Mouse (Mus musculus) ES-Bruce4 (cell line): ENCODE results near the gene 1700042G07Rik. TPM values are rescaled to one million over a fixed set of nuclear protein-coding genes. Genes with fewer than 3 reads are reported as not detected.
"Not testable (repeated sequence)": the region's sequence is repeated elsewhere in the genome, so short reads cannot be mapped to it uniquely, and the experiment has no call there.

Experiments used
- H3K27ac ChIP-seq: 2 replicates; pipeline ENCODE4 v1.5.1; 2012; ENCODE audit warnings: low read length, inconsistent platforms; ENCODE audit not compliant: insufficient read depth
- H3K27me3 ChIP-seq: 2 replicates; pipeline ENCODE4 v1.6.1; 2012; ENCODE audit warnings: mild to moderate bottlenecking, low read length, inconsistent platforms; ENCODE audit not compliant: control insufficient read depth, poor library complexity, insufficient read depth, severe bottlenecking
- H3K36me3 ChIP-seq: 2 replicates; pipeline ENCODE4 v1.6.1; 2012; ENCODE audit warnings: inconsistent platforms, mild to moderate bottlenecking, low read length, moderate library complexity; ENCODE audit not compliant: control insufficient read depth, poor library complexity, insufficient read depth, severe bottlenecking
- H3K4me1 ChIP-seq: one replicate; pipeline ENCODE4 v1.8.1; 2011; ENCODE audit warnings: low read length; ENCODE audit not compliant: control insufficient read depth, insufficient read depth
- H3K4me3 ChIP-seq: 2 replicates; pipeline ENCODE4 v1.5.1; 2011; ENCODE audit warnings: low read depth, mild to moderate bottlenecking, low read length
- H3K9ac ChIP-seq: 2 replicates; pipeline ENCODE4 v1.6.1; 2012; ENCODE audit warnings: low read depth, mild to moderate bottlenecking, inconsistent platforms; ENCODE audit not compliant: poor library complexity, severe bottlenecking
- H3K9me3 ChIP-seq: replicated peaks from 2 replicates; pipeline ENCODE4 v1.6.1; 2012; ENCODE audit warnings: mild to moderate bottlenecking, low read length, inconsistent platforms; ENCODE audit not compliant: control insufficient read depth, poor library complexity, insufficient read depth, severe bottlenecking
- CTCF ChIP-seq: IDR thresholded peaks from one replicate; pipeline ENCODE4 v1.8.1; 2011; ENCODE audit warnings: low read depth, low read length
- EP300 ChIP-seq: IDR thresholded peaks from 2 replicates; pipeline ENCODE4 v1.6.1; 2011; ENCODE audit warnings: low read depth, low read length; ENCODE audit not compliant: insufficient read depth
- POLR2A ChIP-seq: IDR thresholded peaks from one replicate; pipeline ENCODE4 v1.8.1; 2011; ENCODE audit warnings: low read length; ENCODE audit not compliant: insufficient read depth
- polyA plus RNA-seq: library from polyadenylated mRNA; stranded (reverse); fragments of >200 nt; gene quantifications from 2 replicates; pipeline ENCODE4 v1.2.4, GENCODE M21; 2011; ENCODE audit warnings: low read depth; ENCODE audit not compliant: missing spikeins, insufficient read depth, insufficient read length

1700042G07Rik gene
- polyA plus RNA-seq, 1 experiment, result not detected

- Histone ChIP-seq H3K27ac (no peak overlapping the region), H3K4me3 (no peak overlapping the region), H3K4me1 (no peaks in the 10 kb centered on the region), H3K27me3 (no peaks in the 10 kb centered on the region), H3K36me3 (no peaks in the 10 kb centered on the region), H3K9me3 (no peaks in the 10 kb centered on the region), H3K9ac (no peak overlapping the region)
- TF ChIP-seq CTCF (no peak), POLR2A (no peak), EP300 (no peak)
Observed at GRCm38 (mm10) chr4:116215895-116216605, 42.9 kb downstream of the 1700042G07Rik start.

DNA sequence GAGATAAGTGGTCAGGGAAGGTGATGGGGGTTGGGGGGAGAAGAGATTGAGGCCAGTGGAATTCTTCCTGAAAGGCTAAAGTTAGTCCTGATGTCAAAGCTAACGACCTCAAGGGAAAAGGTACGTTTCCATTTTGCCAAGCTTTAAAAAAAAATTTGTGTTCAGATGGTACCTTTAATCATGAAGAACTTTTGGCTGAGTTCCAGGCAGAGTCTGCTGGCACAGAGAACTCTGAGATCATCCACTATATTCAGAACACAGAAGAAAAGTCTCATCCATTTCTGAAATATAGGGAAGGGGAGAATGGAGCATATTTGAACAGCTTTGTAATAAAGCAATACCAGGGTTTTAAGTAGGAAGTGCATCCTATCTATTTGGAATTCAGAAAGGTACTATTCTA is 43.9 kb downstream of the 1700042G07Rik start:
- Histone ChIP-seq H3K27me3 (no peaks in the 10 kb centered on the region), H3K4me3 (no peak overlapping the region), H3K9me3 (no peaks in the 10 kb centered on the region), H3K9ac (no peak overlapping the region), H3K36me3 (no peaks in the 10 kb centered on the region), H3K4me1 (no peaks in the 10 kb centered on the region), H3K27ac (no peak overlapping the region)
- no peak for TF ChIP-seq CTCF

GRCm38 (mm10) chr4:116217661-116218060 is 44.5 kb downstream of the 1700042G07Rik start:
- not testable (repeated sequence) for H3K9me3 ChIP-seq, H3K4me1 ChIP-seq, H3K36me3 ChIP-seq, H3K27me3 ChIP-seq, H3K9ac ChIP-seq, H3K4me3 ChIP-seq, H3K27ac ChIP-seq

- no peak overlapping the region for H3K9ac ChIP-seq
- no peaks in the 10 kb centered on the region for H3K4me1 ChIP-seq
- no peaks in the 10 kb centered on the region for H3K27me3 ChIP-seq
- H3K27ac ChIP-seq, result no peak overlapping the region
- no peaks in the 10 kb centered on the region for H3K9me3 ChIP-seq
- no peaks in the 10 kb centered on the region for H3K36me3 ChIP-seq
- no peak for TF ChIP-seq POLR2A
- TF ChIP-seq EP300, result no peak
- no peak for TF ChIP-seq CTCF
- no peak overlapping the region for H3K4me3 ChIP-seq
Observed at GRCm38 (mm10) chr4:116219056-116219455, 45.9 kb downstream of the 1700042G07Rik start.

DNA sequence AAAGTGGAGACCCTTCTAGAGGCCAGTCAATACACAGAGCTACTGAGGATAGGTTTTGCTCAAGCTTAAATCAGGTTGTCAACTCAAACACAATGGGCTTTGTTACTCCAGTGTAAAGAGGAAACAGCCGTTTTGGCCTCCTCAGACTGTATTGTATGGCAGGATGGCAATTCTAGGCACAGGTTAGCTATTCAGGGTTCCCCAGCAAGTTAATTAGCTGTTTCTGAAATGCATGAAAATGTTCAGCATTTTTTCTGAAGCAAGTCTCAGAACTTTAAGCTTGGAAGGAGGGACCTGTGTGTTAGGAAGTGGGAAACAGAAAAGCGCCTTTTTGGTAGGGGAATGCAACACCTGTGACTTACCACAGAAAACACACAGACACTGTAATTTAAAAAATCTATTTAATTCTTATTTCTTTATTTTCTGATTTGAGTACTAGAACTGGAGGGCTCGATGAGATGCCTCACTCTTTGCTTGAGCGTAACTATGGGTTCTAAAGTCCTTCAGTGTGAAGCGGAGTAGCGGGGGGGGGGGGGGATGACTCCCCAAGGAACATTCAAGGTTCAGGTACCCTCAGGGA is 47.0 kb downstream of the 1700042G07Rik start:
- no peak overlapping the region for H3K27ac ChIP-seq
- H3K36me3 ChIP-seq, result no peaks in the 10 kb centered on the region
- TF ChIP-seq CTCF (no peak), POLR2A (no peak), EP300 (no peak)
- no peaks in the 10 kb centered on the region for H3K27me3 ChIP-seq
- H3K9me3 ChIP-seq, result no peaks in the 10 kb centered on the region
- H3K4me1 ChIP-seq, result no peaks in the 10 kb centered on the region
- peak overlapping the region; percentile 65 for H3K9ac ChIP-seq
- peak overlapping the region; percentile 70 for H3K4me3 ChIP-seq

GRCm38 (mm10) chr4:116220780-116221139 is 47.6 kb downstream of the 1700042G07Rik start:
- TF ChIP-seq POLR2A (no peak), EP300 (no peak), CTCF (no peak)
- no peaks in the 10 kb centered on the region for H3K9me3 ChIP-seq
- H3K9ac ChIP-seq, result peak overlapping the region; percentile 65
- no peaks in the 10 kb centered on the region for H3K27me3 ChIP-seq
- H3K4me3 ChIP-seq, result peak overlapping the region; percentile 70
- peak overlapping the region; percentile 73 for H3K27ac ChIP-seq
- H3K36me3 ChIP-seq, result no peaks in the 10 kb centered on the region
- H3K4me1 ChIP-seq, result no peaks in the 10 kb centered on the region
